Mouse (Mus musculus) cerebellum, adult 2 months (tissue): Measurements from ENCODE around the gene Sik3.

Experiments used
- CTCF ChIP-seq: fragments of 200-500 bp; IDR thresholded peaks from 2 replicates; pipeline ENCODE4 v1.5.1; 2011; ENCODE audit warnings: low read depth, mild to moderate bottlenecking, control low read depth, low read length, moderate library complexity, borderline replicate concordance; ENCODE audit not compliant: insufficient read depth
- POLR2A ChIP-seq: fragments of 200-500 bp; IDR thresholded peaks from 2 replicates; pipeline ENCODE4 v1.6.1; 2011; ENCODE audit warnings: low read length, control low read depth, borderline replicate concordance; ENCODE audit not compliant: insufficient read depth

GRCm38 (mm10) chr9:46088722-46089121 lies 76.1 kb downstream of the Sik3 start:
- TF ChIP-seq POLR2A (no peak), CTCF (no peak)
